Mouse (Mus musculus) heart, embryonic 12.5 days (tissue): Measurements from ENCODE around the gene Rnf113a2. TPM values are rescaled to one million over a fixed set of nuclear protein-coding genes. Genes with fewer than 3 reads are reported as not detected.

Experiments
- ATAC-seq: fragments of 200-750 bp; cut with Nextera tagmentation; 2 replicates; pipeline ENCODE4 v1.8.0; 2017; ENCODE audit warnings: moderate TSS enrichment, moderate library complexity; ENCODE audit not compliant: insufficient number of reproducible peaks, low FRiP score
- H3K27ac ChIP-seq: fragments of 300-500 bp; sonication (generic); 2 replicates; pipeline ENCODE4 v1.5.1; 2016; ENCODE audit warnings: mild to moderate bottlenecking, moderate library complexity; ENCODE audit not compliant: poor library complexity, severe bottlenecking
- H3K27me3 ChIP-seq: fragments of 300-500 bp; sonication (generic); replicated peaks from 2 replicates; pipeline ENCODE4 v1.6.1; 2016; ENCODE audit warnings: mild to moderate bottlenecking, moderate library complexity
- H3K36me3 ChIP-seq: fragments of 300-500 bp; sonication (generic); 2 replicates; pipeline ENCODE4 v1.6.1; 2016; ENCODE audit warnings: mild to moderate bottlenecking, moderate library complexity
- H3K4me1 ChIP-seq: fragments of 300-500 bp; sonication (generic); replicated peaks from 2 replicates; pipeline ENCODE4 v1.6.1; 2016; ENCODE audit warnings: mild to moderate bottlenecking
- H3K4me2 ChIP-seq: fragments of 300-500 bp; sonication (generic); 2 replicates; pipeline ENCODE4 v1.6.1; 2016; ENCODE audit warnings: mild to moderate bottlenecking, moderate library complexity
- H3K4me3 ChIP-seq: fragments of 300-500 bp; sonication (generic); 2 replicates; pipeline ENCODE4 v1.5.1; 2016; ENCODE audit warnings: mild to moderate bottlenecking
- H3K9ac ChIP-seq: fragments of 300-500 bp; sonication (generic); 2 replicates; pipeline ENCODE4 v1.6.1; 2016; ENCODE audit warnings: mild to moderate bottlenecking, moderate library complexity
- H3K9me3 ChIP-seq: fragments of 300-500 bp; sonication (generic); replicated peaks from 2 replicates; pipeline ENCODE4 v1.6.1; 2016; ENCODE audit warnings: mild to moderate bottlenecking, moderate library complexity
- WGBS: fragments of 180-500 bp; shearing (Covaris S2); methylation state at CpG from one replicate; pipeline ENCODE4 v1.1.7; 2016; 5-methylcytosine and 5-hydroxymethylcytosine counted together
- polyA plus RNA-seq: library from polyadenylated mRNA; unstranded; fragments of >200 nt; fragmentation: Nextera tagmentation; extraction: Ambion mirVana; gene quantifications from 2 replicates; pipeline ENCODE4 v1.2.1, GENCODE M21; 2016

Rnf113a2 gene
- polyA plus RNA-seq, 1 experiment from 2014 or later, result 21.3 TPM

- H3K27me3 ChIP-seq, result no peaks in the 10 kb centered on the region
- ATAC-seq, result no peak
- H3K36me3 ChIP-seq, result peaks cover 1% of the 10 kb centered on the region
- peak overlapping the region; percentile 100 for H3K4me2 ChIP-seq
- no peaks in the 10 kb centered on the region for H3K9me3 ChIP-seq
- H3K4me3 ChIP-seq, result peak overlapping the region; percentile 67
- H3K27ac ChIP-seq, result peak overlapping the region; percentile 15
- peaks cover 32% of the 10 kb centered on the region for H3K4me1 ChIP-seq
- 1% methylated on average over 11 of the region's 11 CpGs for WGBS
- peak overlapping the region; percentile 84 for H3K9ac ChIP-seq
Measured at GRCm38 (mm10) chr12:84451801-84452200, 34.8 kb downstream of the Rnf113a2 start.

GRCm38 (mm10) chr12:84456911-84457310 lies 39.9 kb downstream of the Rnf113a2 start:
- 86% methylated on average over 3 of the region's 3 CpGs for WGBS
- Histone ChIP-seq H3K27me3 (no peaks in the 10 kb centered on the region), H3K4me2 (no peak overlapping the region), H3K4me1 (peaks cover 21% of the 10 kb centered on the region), H3K4me3 (no peak overlapping the region), H3K9ac (no peak overlapping the region), H3K9me3 (no peaks in the 10 kb centered on the region), H3K27ac (no peak overlapping the region), H3K36me3 (peaks cover 29% of the 10 kb centered on the region)
- ATAC-seq, result no peak

- Histone ChIP-seq H3K4me3 (no peak overlapping the region), H3K4me2 (no peak overlapping the region), H3K36me3 (peaks cover 53% of the 10 kb centered on the region), H3K27ac (no peak overlapping the region), H3K9me3 (no peaks in the 10 kb centered on the region), H3K4me1 (peaks cover 4% of the 10 kb centered on the region), H3K9ac (no peak overlapping the region), H3K27me3 (no peaks in the 10 kb centered on the region)
- whole genome bisulfite sequencing, result 60% methylated on average over 1 of the region's 1 CpGs
- no peak for ATAC-seq
Measured at GRCm38 (mm10) chr12:84459845-84460244, 42.8 kb downstream of the Rnf113a2 start.

GRCm38 (mm10) chr12:84461416-84461815 lies 44.4 kb downstream of the Rnf113a2 start:
- peaks cover 54% of the 10 kb centered on the region for H3K36me3 ChIP-seq
- H3K27me3 ChIP-seq, result no peaks in the 10 kb centered on the region
- H3K4me3 ChIP-seq, result no peak overlapping the region
- no peak for ATAC-seq
- no peaks in the 10 kb centered on the region for H3K9me3 ChIP-seq
- H3K4me2 ChIP-seq, result no peak overlapping the region
- no peak overlapping the region for H3K9ac ChIP-seq
- WGBS, result 91% methylated on average over 5 of the region's 5 CpGs
- H3K4me1 ChIP-seq, result no peaks in the 10 kb centered on the region
- no peak overlapping the region for H3K27ac ChIP-seq

GRCm38 (mm10) chr12:84462856-84463255 lies 45.9 kb downstream of the Rnf113a2 start:
- Histone ChIP-seq H3K9ac (no peak overlapping the region), H3K4me1 (no peaks in the 10 kb centered on the region), H3K4me2 (no peak overlapping the region), H3K9me3 (no peaks in the 10 kb centered on the region), H3K4me3 (no peak overlapping the region), H3K36me3 (peaks cover 47% of the 10 kb centered on the region), H3K27ac (no peak overlapping the region), H3K27me3 (no peaks in the 10 kb centered on the region)
- ATAC-seq, result no peak
- WGBS, result 89% methylated on average over 3 of the region's 3 CpGs

Other genes starting within 250 kb of the Rnf113a2 start
- gene Elmsan1, start 198.3 kb upstream of the Rnf113a2 start, polyA plus RNA-seq, result 8.7 and 10.6 TPM in 2 replicates
- 75.8 and 77.5 TPM in 2 replicates for gene Ptgr2, start 132.0 kb upstream of the Rnf113a2 start, polyA plus RNA-seq
- gene Zfp410, start 100.3 kb upstream of the Rnf113a2 start, polyA plus RNA-seq, result 53.1 and 59.9 TPM in 2 replicates
- 59.2 and 61.6 TPM in 2 replicates for gene Coq6, start 55.5 kb upstream of the Rnf113a2 start, polyA plus RNA-seq
- gene Fam161b, start 55.4 kb upstream of the Rnf113a2 start, polyA plus RNA-seq, result 5.0 and 5.2 TPM in 2 replicates
- gene Entpd5, start 8.2 kb upstream of the Rnf113a2 start, polyA plus RNA-seq, result 32.6 and 33.5 TPM in 2 replicates
- 1.4 and 1.5 TPM in 2 replicates for gene Bbof1, start 8.1 kb upstream of the Rnf113a2 start, polyA plus RNA-seq
- gene Aldh6a1, start 33.8 kb downstream of the Rnf113a2 start, polyA plus RNA-seq, result 43.6 and 43.9 TPM in 2 replicates
- gene Lin52, start 34.2 kb downstream of the Rnf113a2 start, polyA plus RNA-seq, result 15.4 and 15.8 TPM in 2 replicates
- gene Vsx2, start 152.6 kb downstream of the Rnf113a2 start, polyA plus RNA-seq, result not detected in 2 replicates
- gene Abcd4, start 200.2 kb downstream of the Rnf113a2 start, polyA plus RNA-seq, result 10.3 and 10.4 TPM in 2 replicates
- not detected in 2 replicates for gene Vrtn, start 223.8 kb downstream of the Rnf113a2 start, polyA plus RNA-seq